Mouse (Mus musculus) kidney, adult 2 months (tissue): ENCODE measurements around the gene Klhl1.

Experiments used
- CTCF ChIP-seq: fragments of 200-500 bp; conservative IDR thresholded peaks from 2 replicates; pipeline ENCODE4 v1.5.1; 2011; ENCODE audit warnings: low read depth, mild to moderate bottlenecking, control low read depth, low read length, moderate library complexity, mixed read lengths; ENCODE audit not compliant: insufficient read depth, insufficient read length
- POLR2A ChIP-seq: fragments of 200-500 bp; IDR thresholded peaks from one replicate; pipeline ENCODE4 v1.6.1; 2011; ENCODE audit warnings: low read depth, low read length, control low read depth

- no peak for TF ChIP-seq POLR2A
- no peak for TF ChIP-seq CTCF
Measured at GRCm38 (mm10) chr14:96081681-96082207, 437.2 kb downstream of the Klhl1 start.
